Mouse (Mus musculus) spleen, adult 18-20 months (tissue): ENCODE measurements around the gene Cmtm4.
"Not testable (repeated sequence)": the region's sequence is repeated elsewhere in the genome, so short reads cannot be mapped to it uniquely, and the experiment has no call there.

Experiments
- DNase-seq, 2 experiments: peaks; one replicate each; pipeline ENCODE4 v3.0.0; 2022; ENCODE audit warnings: mixed read lengths in 2 of 2

The Cmtm4 gene

GRCm38 (mm10) chr8:104333786-104334185, 61.8 kb downstream of the Cmtm4 start:
- DNase-seq: no peak

- no peak for DNase-seq
Measured at GRCm38 (mm10) chr8:104332665-104333631, 62.7 kb downstream of the Cmtm4 start.

- not testable (repeated sequence) for DNase-seq
Measured at GRCm38 (mm10) chr8:104321930-104322329, 73.7 kb downstream of the Cmtm4 start, which contains the start of gene Cmtm2b. Cmtm2b (plus strand) TSS chr8:104322230.

GRCm38 (mm10) chr8:104321267-104321666, 74.3 kb downstream of the Cmtm4 start, which contains the start of gene Gm11020:
Gm11020 (plus strand) TSS chr8:104321567.
- not testable (repeated sequence) for DNase-seq

- no peak for DNase-seq
Measured at GRCm38 (mm10) chr8:104313311-104313710, 82.3 kb downstream of the Cmtm4 start.

- not testable (repeated sequence) for DNase-seq
Measured at GRCm38 (mm10) chr8:104312023-104312422, 83.6 kb downstream of the Cmtm4 start.

GRCm38 (mm10) chr8:104309441-104310155, 86.0 kb downstream of the Cmtm4 start, which contains the start of the genes Gm45711 and Cmtm1:
Gm45711 (minus strand) TSS chr8:104310081.
Cmtm1 (minus strand) TSS chr8:104310145.
- DNase-seq: not testable (repeated sequence)

GRCm38 (mm10) chr8:104308341-104308740, 87.3 kb downstream of the Cmtm4 start:
- not testable (repeated sequence) for DNase-seq

GRCm38 (mm10) chr8:104304962-104305361, 90.6 kb downstream of the Cmtm4 start:
- DNase-seq: no peak

- not testable (repeated sequence) for DNase-seq
Measured at GRCm38 (mm10) chr8:104302536-104302935, 93.1 kb downstream of the Cmtm4 start.

- not testable (repeated sequence) for DNase-seq
Measured at GRCm38 (mm10) chr8:104301577-104301976, 94.0 kb downstream of the Cmtm4 start.
